Mouse (Mus musculus) midbrain, postnatal 0 days (tissue): Measurements from ENCODE around the gene Gopc. TPM values are rescaled to one million over a fixed set of nuclear protein-coding genes. Genes with fewer than 3 reads are reported as not detected.

Source experiments
- ATAC-seq: fragments of 200-750 bp; cut with Nextera tagmentation; 2 replicates; pipeline ENCODE4 v1.8.0; 2017; ENCODE audit warnings: moderate number of reproducible peaks, mild to moderate bottlenecking, moderate TSS enrichment, moderate library complexity; ENCODE audit not compliant: low FRiP score
- DNase-seq: peaks from one replicate; pipeline ENCODE4 v3.0.0-alpha.2; 2015; ENCODE audit warnings: low spot score
- H3K27ac ChIP-seq: fragments of 300-500 bp; sonication (generic); 2 replicates; pipeline ENCODE4 v1.5.1; 2014; ENCODE audit warnings: low read depth, mild to moderate bottlenecking, low read length, mixed read lengths
- H3K27me3 ChIP-seq: fragments of 300-500 bp; sonication (generic); 2 replicates; pipeline ENCODE4 v1.6.1; 2014; ENCODE audit warnings: low read length, control low read depth, mixed read lengths; ENCODE audit not compliant: insufficient read depth
- H3K36me3 ChIP-seq: fragments of 300-500 bp; sonication (generic); 2 replicates; pipeline ENCODE4 v1.6.1; 2014; ENCODE audit warnings: low read length, control low read depth, mixed read lengths; ENCODE audit not compliant: insufficient read depth
- H3K4me1 ChIP-seq: fragments of 300-500 bp; sonication (generic); 2 replicates; pipeline ENCODE4 v1.6.1; 2014; ENCODE audit warnings: mild to moderate bottlenecking, control low read depth, antibody characterized with exemption, low read length, mixed read lengths; ENCODE audit not compliant: insufficient read depth
- H3K4me2 ChIP-seq: fragments of 300-500 bp; sonication (generic); 2 replicates; pipeline ENCODE4 v1.6.1; 2014; ENCODE audit warnings: low read depth, mild to moderate bottlenecking, low read length, mixed read lengths; ENCODE audit not compliant: poor library complexity, severe bottlenecking
- H3K4me3 ChIP-seq: fragments of 300-500 bp; sonication (generic); 2 replicates; pipeline ENCODE4 v1.5.1; 2014; ENCODE audit warnings: low read depth, mild to moderate bottlenecking, low read length, moderate library complexity
- H3K9ac ChIP-seq: fragments of 300-500 bp; sonication (generic); replicated peaks from 2 replicates; pipeline ENCODE4 v1.6.1; 2014; ENCODE audit warnings: mild to moderate bottlenecking, low read length, moderate library complexity, mixed read lengths; ENCODE audit not compliant: poor library complexity, severe bottlenecking
- H3K9me3 ChIP-seq: fragments of 300-500 bp; sonication (generic); 2 replicates; pipeline ENCODE4 v1.6.1; 2016; ENCODE audit warnings: low read length, control low read depth
- CTCF ChIP-seq: IDR thresholded peaks from 2 replicates; pipeline ENCODE4 v1.5.1; 2016; ENCODE audit warnings: antibody characterized with exemption, mild to moderate bottlenecking
- WGBS: fragments of 180-500 bp; shearing (Covaris S2); extraction: QIAGEN DNeasy Blood & Tissue Kit; methylation state at CpG from one replicate; pipeline ENCODE4 v1.1.7; 2014; 5-methylcytosine and 5-hydroxymethylcytosine counted together
- polyA plus RNA-seq: library from polyadenylated mRNA; unstranded; fragments of >200 nt; fragmentation: Nextera tagmentation; extraction: Ambion mirVana; gene quantifications from 2 replicates; pipeline ENCODE4 v1.2.1, GENCODE M21; 2015
- total RNA-seq: library from RNA; depleted of rRNA; stranded (reverse); fragments of >200 nt; gene quantifications from 2 replicates; pipeline ENCODE4 v1.2.3, GENCODE M21; 2014; rRNA removed

Gene Gopc
- total RNA-seq (18.0 and 20.2 TPM in 2 replicates), polyA plus RNA-seq (21.8 and 23.1 TPM in 2 replicates)

- H3K27ac ChIP-seq: peak within 1 kb of the TSS; percentile 86
- peak; percentile 99 for ATAC-seq
- no peaks in the 10 kb centered on the region for H3K27me3 ChIP-seq
- H3K36me3 ChIP-seq: no peaks in the 10 kb centered on the region
- no peaks in the 10 kb centered on the region; the same call in 1 of the 2 replicates for H3K4me1 ChIP-seq
- H3K4me3 ChIP-seq: peak within 1 kb of the TSS; percentile 78
- H3K9ac ChIP-seq: peak within 1 kb of the TSS; percentile 82
- DNase-seq: peak; percentile 99
- H3K4me2 ChIP-seq: peak within 1 kb of the TSS; percentile 62
- no peak for TF ChIP-seq CTCF
- no peaks in the 10 kb centered on the region for H3K9me3 ChIP-seq
- under 1% methylated on average over 59 of the region's 71 CpGs for WGBS
Observed at GRCm38 (mm10) chr10:52381845-52382591, at the start of gene Gopc. Gopc (minus strand) TSS chr10:52382124.

- no peak for DNase-seq
- no peak overlapping the region for H3K27ac ChIP-seq
- no peak for ATAC-seq
- no peaks in the 10 kb centered on the region for H3K27me3 ChIP-seq
- no peak for TF ChIP-seq CTCF
- H3K36me3 ChIP-seq: peaks cover 30% of the 10 kb centered on the region
- no peaks in the 10 kb centered on the region for H3K9me3 ChIP-seq
- no peak overlapping the region for H3K4me2 ChIP-seq
- no peak overlapping the region for H3K9ac ChIP-seq
- H3K4me1 ChIP-seq: no peaks in the 10 kb centered on the region
- WGBS: 98% methylated on average over 1 of the region's 1 CpGs
- no peak overlapping the region for H3K4me3 ChIP-seq
Observed at GRCm38 (mm10) chr10:52430953-52431352, 49.0 kb upstream of the Gopc start.

GRCm38 (mm10) chr10:52427634-52428415 lies 45.9 kb upstream of the Gopc start:
- Histone ChIP-seq H3K36me3 (peaks cover 18% of the 10 kb centered on the region), H3K4me1 (no peaks in the 10 kb centered on the region), H3K4me3 (no peak overlapping the region), H3K9me3 (no peaks in the 10 kb centered on the region), H3K9ac (no peak overlapping the region), H3K27me3 (no peaks in the 10 kb centered on the region), H3K27ac (no peak overlapping the region), H3K4me2 (no peak overlapping the region)
- TF ChIP-seq CTCF: no peak
- 31% methylated on average over 2 of the region's 2 CpGs for WGBS
- DNase-seq (no peak), ATAC-seq (no peak)

- H3K9me3 ChIP-seq: no peaks in the 10 kb centered on the region
- H3K9ac ChIP-seq: no peak overlapping the region
- H3K4me3 ChIP-seq: no peak overlapping the region
- DNase-seq (no peak), ATAC-seq (no peak)
- no peak for TF ChIP-seq CTCF
- peaks cover 14% of the 10 kb centered on the region for H3K36me3 ChIP-seq
- 87% methylated on average over 7 of the region's 7 CpGs for WGBS
- H3K4me2 ChIP-seq: no peak overlapping the region
- H3K27ac ChIP-seq: no peak overlapping the region
- H3K4me1 ChIP-seq: no peaks in the 10 kb centered on the region
- no peaks in the 10 kb centered on the region for H3K27me3 ChIP-seq
Observed at GRCm38 (mm10) chr10:52426314-52426980, 44.5 kb upstream of the Gopc start.

- peak; percentile 36 for TF ChIP-seq CTCF
- Histone ChIP-seq H3K9me3 (no peaks in the 10 kb centered on the region), H3K4me1 (peaks cover 10% of the 10 kb centered on the region; the same call in 1 of the 2 replicates), H3K4me3 (no peak overlapping the region), H3K27ac (no peak overlapping the region), H3K9ac (no peak overlapping the region), H3K36me3 (no peaks in the 10 kb centered on the region), H3K27me3 (no peaks in the 10 kb centered on the region), H3K4me2 (no peak overlapping the region)
- WGBS: 86% methylated on average over 2 of the region's 2 CpGs
- no peak for DNase-seq
- ATAC-seq: no peak
Observed at GRCm38 (mm10) chr10:52423097-52423496, 41.2 kb upstream of the Gopc start.
